Mouse (Mus musculus) thymus, postnatal 14 days (tissue): ENCODE data around the gene Slmap.
"Not testable (repeated sequence)": the region's sequence is repeated elsewhere in the genome, so short reads cannot be mapped to it uniquely, and the experiment has no call there.

ENCODE experiments used
- DNase-seq: peaks from one replicate; pipeline ENCODE4 v3.0.0; 2021

Gene Slmap

DNA sequence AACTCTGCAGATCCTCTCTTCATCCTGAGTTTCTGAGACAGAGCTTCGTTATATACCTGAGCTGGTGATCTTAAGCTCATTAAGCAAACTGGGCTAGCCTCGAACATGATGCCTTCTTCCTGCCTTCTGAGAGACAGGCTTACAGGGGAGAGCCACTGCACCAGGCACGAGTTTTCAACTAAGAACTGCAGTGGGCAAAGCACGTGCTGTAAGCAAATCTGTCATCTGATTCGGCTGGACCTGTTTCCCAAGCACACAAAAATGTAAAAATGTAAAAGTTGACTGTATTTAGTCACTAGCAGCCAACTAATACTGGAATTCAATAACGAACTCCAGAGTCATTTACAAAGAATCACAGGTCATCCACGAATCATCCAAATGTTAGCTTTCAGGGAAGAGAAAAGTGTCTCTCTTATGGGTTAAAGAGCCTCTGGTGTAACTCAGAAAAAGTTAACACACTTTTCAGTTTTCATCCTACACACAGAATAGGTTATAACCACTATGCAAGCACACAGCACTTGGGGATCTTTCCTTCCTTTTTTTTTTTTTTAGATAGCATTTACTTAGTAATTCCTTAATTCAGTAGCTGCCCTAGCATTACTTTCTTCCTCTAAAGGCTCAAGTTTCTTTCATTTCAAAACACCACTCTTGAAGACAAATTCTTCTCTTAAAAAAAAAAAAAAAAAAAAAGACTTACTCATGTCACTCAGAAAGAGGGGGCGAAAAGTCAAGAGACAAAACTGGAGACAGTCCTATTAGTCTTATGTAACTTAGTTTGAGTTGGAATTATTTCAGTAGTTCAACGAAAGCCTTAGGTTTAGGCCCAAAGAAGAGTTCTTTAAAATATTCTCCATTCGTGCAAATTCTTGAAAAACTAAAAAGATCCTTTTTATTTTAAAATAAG lies 3.1 kb downstream of the Slmap start:
- DNase-seq, result no peak

DNA sequence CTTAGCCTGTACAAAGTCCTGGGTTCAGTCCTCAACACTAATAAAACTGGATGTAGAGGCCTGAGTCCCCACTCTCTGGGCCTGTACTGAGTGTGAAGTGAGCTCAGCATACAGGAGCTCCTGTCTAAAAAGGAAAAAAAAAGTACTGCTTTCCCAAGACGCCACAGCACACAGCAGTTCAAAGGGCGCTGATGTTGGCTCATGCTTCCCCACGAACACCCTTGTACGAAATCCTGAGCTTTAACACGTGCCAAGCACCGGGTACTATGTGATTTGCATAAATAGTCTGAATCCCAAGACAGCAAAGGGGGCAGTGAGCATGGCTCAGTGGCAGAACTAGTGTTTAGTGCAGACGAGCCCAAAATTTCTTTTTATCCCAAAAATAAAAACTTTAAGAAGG lies 4.4 kb downstream of the Slmap start:
- DNase-seq, result no peak

DNA sequence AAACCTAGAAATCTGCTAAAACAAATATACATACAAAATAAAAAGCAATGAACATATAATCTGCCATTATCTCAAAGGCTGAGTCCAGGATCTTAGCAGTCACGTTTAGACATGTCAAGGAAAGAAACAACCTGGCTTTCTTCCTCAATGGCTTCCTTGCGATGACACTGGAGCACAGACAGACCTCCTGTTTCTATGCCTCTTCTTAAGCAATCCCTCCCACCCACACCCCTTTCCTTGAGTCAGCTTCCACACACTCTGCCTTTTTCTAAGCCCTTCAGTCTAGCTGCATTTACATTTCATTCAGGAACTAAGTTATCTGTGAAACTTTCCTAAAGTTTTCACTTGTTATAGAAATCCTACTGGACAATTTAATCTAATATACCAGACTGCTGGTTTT lies 6.4 kb downstream of the Slmap start:
- no peak for DNase-seq

DNA sequence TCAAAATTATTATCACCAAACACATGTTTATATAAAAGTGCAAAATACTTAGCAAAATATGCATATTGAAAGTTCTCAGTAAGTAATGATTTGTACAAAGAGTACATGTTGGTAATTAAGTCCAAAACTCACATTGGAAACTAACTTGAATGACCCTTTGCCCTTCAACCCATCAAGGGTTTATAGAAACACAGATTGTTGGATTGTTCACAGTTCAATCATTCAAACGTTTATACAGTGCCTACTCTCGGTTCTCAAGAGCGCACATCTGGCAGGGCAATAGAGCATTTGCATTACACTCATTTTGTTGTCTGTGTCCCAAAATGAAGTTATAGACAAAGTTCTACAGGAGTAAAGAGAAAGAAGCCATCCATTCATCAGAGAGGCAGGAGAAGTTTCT lies 8.8 kb downstream of the Slmap start:
- no peak for DNase-seq

DNA sequence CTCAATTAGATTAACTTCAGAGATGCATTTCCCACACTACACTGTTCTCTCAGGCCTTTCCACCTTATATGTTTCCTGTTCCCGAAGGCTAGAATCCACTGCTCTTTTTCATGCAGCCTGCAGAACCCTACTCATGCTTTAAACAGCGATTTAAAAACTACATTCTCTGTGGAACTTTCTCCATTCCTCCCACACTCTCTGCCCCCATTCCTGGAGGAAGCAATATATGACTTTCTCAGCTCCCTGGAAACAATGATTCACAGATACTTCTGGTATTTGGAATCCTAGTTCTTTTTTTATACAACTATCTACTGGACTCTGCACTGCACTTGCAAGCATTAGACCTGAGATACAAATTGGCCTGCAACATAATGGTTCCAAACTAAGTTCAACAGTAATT lies 11.6 kb downstream of the Slmap start:
- DNase-seq, result no peak

DNA sequence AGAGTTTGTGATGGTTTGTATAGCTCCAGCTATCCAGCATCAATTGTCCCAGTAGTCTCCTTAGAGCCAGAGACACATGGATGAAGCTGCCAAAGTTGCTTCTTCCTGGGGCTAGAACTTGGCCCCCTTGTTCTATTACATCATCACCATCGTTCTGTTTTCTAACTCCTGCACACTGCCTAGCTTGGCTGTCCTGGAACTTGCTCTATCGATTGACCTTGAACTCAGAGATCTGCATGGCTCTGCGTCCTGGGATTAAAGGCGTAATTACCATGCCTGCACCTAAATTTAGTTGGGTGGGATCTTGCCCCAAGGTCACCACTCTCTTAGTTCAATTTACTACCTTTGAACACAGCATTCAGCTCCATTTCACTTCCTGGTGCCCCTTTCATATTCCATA lies 14.9 kb downstream of the Slmap start:
- no peak for DNase-seq

DNA sequence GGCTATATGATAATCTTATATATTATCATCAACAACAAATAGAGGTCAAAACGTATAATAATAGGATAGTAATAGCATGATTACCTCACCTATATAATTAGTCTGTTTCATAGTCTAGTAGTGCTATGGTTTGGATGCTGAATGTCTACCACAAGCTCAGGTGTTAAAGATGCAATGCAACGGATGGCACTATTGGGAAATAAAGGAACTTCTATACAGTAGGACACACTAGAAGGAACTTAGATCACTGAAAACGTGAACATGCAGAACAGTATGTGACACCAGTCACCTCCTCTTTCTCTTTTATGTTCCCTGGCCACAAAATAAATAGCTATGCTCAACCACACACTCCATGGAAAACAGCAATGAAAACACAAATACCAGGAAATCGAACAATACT lies 16.9 kb downstream of the Slmap start:
- no peak for DNase-seq

DNA sequence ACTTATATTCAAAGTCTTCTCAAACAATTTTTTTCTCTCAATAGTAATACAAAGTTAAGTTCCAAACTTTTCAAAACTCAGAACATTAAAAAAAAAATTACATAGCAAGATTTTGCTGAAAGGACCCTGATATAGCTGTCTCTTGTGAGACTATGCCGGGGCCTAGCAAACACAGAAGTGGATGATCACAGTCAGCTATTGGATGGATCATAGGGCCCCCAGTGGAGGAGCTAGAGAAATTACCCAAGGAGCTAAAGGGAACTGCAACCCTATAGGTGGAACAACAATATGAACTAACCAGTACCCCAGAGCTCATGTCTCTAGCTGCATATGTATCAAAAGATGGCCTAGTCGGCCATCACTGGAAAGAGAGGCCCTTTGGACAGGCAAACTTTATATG lies 18.5 kb downstream of the Slmap start:
- not testable (repeated sequence) for DNase-seq

DNA sequence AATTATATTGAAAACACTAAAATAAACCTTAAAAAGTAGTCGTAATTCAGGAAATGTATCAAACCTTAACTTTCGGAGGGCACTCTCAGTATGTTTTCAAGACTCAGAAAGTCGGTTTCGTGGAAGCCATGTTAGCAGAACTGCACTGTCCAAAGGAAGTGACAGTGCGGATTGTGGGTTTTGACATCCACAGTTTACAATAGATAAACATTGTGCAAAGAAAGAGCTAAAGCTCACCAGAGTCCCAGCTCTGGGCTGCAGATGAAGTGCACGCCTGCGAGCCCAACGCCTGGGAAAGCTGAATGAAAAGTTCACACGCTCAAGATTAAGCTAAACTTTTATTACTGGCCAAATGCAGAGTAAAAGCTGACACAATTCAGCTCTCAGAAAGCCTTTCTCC lies 18.9 kb downstream of the Slmap start:
- DNase-seq, result no peak

DNA sequence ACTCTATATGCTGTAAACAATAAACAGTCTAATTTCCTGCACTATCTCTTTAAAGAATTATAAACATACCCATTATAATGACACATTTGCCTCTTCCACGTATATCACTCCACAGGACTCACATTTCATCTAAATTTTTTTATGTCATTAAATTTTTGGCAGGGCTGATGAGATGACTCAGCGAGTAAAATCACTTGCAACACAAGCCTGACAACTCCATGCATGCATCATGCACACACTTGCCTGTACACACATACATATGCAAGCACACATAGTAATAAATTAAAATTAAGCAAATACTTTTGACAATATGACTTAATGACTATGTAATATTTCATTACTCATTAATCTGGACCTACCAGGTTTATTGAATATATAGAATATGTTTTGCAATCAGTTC lies 24.2 kb downstream of the Slmap start:
- no peak for DNase-seq

DNA sequence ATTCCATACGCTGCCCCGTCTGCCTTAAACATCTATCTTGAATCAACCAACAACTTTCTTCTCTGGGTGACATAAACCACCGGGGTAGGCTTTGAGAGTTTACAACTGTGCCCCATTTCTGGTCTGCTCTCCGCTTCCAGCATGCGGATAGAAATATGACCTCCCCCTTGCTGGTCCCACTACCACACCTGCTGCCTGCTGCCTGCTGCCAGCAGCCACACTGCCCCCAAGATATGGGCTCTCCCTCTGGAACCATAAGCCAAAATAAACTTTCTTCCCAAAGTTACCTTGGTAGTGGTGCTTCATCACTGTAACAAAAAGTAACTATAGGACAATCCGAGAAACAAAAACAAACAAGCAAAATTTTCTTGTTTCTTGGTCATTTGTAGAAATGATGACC lies 26.6 kb downstream of the Slmap start:
- no peak for DNase-seq

DNA sequence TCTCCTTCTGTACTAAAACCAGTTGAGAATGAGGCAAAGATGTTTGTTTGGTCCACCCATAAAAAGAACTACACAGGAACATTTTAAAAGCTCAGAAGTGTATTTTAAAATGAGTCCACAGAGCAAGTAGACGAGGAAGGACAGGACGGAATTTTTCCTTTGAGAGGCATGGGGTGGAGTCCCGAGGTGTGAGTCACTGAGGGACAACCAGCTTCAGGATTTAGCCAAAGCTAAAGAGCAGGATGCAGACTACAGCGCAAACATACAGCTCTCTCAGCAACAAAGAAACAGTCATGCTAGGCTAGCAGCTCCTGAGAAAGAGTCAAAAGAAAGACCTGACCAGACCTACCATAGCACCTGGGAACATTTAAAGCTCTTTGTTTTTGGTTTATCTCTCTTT lies 27.4 kb downstream of the Slmap start:
- no peak for DNase-seq

DNA sequence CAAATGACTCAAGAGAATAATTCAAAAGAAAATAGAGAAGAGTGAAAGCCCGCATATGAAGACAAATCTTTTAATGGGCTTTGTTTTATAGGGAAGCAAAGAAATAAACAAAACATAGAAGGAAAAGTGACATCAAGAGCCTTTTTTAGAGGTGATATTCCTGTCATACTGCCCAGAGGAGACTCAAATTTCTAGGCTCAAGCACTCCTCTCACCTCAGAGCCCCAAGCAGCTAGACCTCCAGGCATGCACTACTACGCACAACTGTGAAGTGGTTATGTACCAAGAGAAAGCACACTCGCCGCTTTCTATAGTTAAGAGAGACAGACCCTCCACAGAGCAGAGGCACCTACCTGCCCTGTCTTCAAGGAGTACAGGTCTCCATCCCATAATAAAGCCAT lies 30.2 kb downstream of the Slmap start:
- no peak for DNase-seq

DNA sequence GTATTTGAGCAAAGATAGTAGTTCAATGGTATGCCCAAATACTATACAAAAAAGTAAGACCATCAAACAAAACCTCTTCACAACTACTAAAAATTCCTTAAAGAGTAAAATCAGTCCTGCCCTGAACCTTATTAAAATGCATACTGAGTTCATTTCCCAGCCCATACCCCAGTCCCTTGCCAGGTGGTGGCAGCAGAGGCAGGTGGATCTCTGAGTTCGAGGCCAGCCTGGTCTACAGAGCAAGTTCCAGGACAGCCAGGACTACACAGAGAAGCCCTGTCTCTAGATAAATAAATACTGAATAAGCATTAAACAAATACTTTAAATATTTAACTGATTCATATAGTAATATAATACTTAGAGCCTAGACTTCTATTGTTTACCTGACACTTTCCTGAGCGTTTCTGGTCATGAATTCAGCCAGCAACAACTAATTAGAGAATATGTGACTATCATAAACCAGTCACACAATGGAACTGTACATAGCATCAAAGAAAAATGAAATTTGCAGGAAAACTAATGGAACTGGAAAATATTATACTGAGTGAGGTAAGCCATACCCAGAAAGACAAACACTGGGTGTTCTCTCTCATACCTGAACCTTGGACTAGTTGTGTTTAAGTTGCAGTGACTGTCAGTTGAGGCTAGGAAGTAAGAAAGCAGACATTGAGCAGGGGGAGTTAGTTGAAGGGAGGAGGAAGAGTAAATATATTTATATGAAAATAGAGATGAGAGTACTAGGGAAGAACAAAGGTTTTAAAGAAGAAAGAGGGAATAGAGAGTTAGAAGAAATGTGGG lies 34.4 kb downstream of the Slmap start:
- DNase-seq, result no peak

DNA sequence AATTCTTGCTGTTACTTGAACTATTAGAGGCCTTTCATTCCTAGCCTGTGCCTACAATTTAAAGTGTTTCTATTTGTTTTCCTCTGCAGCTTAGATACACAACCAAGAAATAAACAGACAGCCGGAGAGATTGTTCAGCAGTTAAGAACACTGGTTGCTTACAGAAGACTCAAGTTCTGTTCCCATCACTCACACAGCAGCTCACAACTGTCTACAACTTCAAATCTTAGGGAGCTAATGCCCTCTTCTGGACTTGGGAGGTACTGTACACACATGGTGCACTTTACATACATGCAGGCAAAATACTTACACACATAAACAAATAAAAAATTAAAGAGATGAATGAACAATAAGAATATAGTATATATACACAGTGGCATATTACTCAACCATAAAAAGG lies 39.7 kb downstream of the Slmap start:
- no peak for DNase-seq

DNA sequence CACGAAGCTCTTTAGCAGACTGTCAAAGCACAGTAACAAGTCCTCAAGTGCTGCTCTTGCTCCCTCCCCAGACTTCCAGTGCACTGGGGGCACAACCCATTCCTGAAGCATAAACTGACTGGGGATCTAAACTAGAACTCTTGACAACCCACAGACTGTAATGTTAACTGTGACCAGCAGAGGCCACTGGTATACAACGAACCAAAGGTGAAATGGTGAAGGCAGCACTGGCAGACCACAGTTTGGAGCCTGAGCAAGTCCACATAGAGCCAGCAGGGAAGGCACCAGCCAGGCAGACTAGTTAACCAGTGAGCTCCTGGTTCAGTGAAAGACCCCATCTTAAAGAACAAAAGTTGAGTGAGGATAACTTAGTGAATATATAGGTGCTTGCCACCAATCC lies 43.6 kb downstream of the Slmap start:
- DNase-seq, result peak; percentile 73

DNA sequence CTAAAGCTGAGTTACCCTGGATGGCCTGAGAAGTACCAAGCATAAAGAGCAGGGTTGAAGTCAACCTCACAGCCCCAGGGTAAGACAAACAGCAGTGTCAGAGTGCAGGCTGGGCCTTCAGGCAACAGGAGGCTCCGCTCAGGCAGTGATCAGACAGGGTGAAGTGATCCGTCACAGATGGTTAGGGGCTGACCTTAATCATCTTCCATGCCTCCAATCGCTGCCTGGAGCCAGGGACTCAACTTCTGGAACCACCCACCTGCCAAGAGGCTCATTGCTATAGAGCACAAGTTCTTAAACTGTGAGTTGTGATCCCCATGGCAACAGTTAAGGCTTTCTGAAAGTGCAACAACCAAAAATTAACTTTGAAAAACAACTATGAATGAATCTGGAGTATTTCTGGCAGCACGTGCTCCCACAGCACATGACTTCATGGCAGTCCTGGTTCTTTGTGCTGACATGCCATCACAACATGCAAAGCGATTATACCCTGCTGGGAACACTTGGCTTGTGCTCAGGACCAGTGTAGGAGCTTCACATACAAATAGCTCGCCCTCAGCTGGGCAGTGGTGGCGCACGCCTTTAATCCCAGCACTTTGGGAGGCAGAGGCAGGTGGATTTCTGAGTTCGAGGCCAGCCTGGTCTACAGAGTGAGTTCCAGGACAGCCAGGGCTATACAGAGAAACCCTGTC lies 46.3 kb downstream of the Slmap start:
- no peak for DNase-seq

DNA sequence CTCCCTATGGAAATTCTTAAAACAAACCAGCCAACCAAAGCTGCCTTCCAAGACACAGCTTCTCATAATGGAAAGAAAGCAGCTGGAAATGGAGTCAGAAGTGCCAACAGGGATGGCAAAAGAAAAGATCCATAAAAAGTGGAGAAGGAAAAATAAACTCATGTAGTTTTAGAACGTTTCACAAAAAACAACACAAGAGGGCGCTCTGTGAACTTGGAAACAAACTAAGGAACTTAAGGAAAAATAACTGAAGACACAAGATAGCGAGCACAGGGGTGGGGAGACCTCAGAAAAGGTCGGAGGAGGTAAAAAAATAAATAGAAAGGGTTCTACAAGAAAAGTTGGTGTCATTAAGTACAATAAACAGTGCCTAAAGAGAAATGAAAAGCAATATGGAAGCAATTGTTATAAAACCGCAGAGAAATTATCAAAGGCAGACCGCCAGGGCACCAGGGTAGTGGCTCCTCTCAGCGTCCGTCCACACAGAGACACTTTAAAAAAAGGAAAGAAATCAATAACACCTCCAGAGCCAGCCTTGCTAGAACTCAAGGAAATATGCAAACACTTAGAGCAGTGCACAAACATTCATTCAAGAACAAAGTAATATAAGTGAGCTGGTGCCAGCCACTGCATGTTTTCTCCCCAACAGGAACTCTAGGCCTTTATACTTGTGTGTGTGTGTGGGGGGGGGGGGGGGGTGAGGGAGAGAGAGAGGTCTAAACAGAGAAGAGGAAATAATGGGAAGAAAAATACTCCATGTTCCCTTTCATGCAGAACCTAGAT lies 48.1 kb downstream of the Slmap start:
- peak; percentile 18 for DNase-seq

DNA sequence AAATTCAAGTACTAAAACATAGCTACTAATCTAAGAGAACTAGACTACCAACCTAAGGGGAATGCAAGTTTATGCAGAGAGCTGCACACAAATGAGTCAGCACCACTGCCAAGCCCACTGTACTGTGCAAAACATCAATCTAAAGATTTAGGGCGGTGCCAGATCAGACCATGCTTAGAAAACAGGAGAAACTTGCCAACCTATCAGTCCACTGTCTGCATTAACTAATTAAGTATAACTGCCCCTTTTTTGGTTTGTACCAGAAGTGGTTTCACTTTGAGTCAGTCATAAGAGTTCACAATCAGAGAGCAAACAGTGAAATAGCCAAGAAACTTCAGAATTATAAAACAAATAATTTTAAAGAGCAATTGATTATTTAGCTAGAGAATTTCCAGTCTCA lies 53.3 kb downstream of the Slmap start:
- DNase-seq, result no peak

DNA sequence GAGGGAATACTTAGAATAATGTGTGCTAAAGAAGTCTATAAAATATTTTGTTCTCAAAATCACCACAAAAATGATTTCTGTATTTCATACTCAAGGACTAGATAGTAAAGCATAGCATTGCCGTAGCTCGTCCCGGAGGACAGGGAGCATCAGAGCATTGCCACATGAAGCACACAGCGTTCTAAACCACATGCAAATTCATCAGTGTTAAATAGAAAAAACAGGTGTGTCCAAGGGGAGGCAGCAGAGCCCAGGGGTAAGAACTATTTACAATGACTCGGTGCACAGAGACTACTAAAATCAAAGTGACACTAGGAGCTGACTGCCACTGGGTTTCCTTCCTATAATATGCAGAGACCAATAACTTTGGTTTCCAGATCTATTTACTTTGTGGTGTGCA lies 57.0 kb downstream of the Slmap start:
- no peak for DNase-seq

DNA sequence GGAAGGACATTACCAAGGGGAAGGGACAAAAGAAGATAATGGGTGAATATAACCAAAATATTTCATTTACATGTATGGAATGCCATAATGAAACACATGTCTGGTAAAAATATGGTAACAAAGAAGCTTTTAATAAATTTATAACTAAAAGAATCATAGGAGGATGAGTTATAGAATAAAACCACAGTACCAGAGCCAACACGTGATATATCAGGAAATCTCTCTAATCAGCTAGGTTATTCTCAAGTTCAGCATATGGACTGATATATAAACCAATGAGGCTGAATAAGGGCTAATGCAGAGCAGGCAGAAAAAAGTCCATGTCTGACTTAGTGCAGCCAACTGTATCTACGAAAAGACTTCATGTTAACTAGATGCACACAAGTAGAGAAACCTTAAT lies 58.3 kb downstream of the Slmap start:
- DNase-seq, result no peak

DNA sequence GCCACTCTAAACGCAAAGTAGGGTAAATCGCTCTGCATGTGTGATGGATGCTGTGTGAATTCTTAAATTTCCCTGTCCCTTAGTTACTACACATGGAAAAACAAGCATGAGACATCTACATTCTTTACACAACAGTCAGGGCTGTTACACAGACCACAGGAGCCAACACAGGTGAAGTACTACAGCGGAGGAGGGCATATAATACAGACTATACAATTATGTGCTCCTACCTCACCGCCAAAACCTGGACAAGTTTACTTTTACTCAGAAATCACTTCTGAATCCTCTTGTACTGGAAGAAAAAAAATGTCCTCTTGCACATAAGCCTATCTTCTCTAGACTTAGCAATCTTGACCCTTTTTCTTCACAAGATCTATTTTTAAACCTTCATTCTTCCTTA lies 66.8 kb downstream of the Slmap start:
- DNase-seq, result no peak

DNA sequence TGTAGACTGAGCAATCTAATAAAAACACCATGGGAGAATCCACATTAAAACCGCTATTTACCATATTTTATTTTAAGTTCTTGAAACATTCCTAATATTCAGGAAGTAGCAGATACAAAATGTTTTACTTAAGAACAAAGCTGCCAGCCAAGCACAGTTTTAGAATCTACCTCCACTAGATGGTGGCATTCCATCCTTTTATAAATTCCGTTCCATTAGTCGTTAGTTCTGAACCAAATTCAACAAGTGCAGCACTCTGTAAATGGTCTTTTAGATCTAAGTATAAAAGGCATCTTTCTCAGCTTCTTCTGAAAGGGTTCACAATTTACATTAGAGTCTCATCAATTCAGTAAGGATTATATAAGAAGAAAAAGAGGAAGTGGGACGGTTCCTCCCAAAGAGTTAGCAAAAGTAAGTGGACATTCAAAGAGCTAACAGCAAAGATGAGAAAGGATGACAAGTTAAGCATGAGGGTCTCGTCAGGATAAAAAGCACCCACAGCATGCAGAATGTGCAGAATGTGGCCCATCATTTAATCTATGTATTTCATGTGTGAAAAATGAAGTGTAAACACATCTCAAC lies 68.1 kb downstream of the Slmap start:
- no peak for DNase-seq
